Mouse (Mus musculus) adrenal gland, adult 8-10 months (tissue): ENCODE measurements around the gene Chrnb2. TPM values are rescaled to one million over a fixed set of nuclear protein-coding genes. Genes with fewer than 3 reads are reported as not detected.
"Not testable (repeated sequence)": the region's sequence is repeated elsewhere in the genome, so short reads cannot be mapped to it uniquely, and the experiment has no call there.

ENCODE experiments used
- DNase-seq: peaks from one replicate; pipeline ENCODE4 v3.0.0; 2022
- total RNA-seq, 4 experiments: library from RNA; stranded (reverse); gene quantifications; 2 replicates each; pipeline ENCODE4 v1.2.4; 2022

The Chrnb2 gene
- 1 to 10 TPM; 4.9 to 7.5 (median 5.6) TPM for total RNA-seq

DNA sequence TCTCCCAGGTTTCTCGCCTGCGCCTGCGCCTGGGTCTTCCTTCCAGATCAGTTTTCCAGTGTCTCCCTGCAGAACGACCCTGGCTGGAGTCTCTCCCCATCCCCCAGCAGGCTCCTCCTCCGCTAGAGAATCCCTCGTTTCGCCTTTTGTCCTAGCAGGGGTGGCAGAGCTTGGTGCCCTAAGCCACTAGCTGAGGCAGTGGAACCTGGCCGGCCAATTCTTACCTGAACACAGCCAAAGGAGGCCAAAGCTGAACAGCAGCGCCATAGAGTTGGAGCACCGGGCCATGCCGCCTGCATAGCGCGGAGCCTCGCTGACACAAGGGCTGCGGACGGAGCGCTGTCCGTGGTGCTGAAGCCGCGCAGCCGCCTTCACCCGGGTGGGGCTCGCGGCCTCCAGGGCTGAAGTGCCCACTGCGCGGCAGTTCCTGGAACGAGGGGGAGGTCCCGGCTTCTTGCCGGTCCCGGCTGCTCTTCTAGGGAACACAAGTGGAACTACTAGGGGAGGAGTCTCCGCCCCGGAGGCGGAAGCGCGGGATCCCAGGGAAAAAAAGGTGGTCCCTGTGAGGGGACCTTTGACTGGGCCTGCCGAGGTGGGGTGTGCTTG, at the start of gene Chrnb2:
Gene Chrnb2 (minus strand): TSS at position 514 of the 606 bp plus-strand sequence.
- no peak for DNase-seq

DNA sequence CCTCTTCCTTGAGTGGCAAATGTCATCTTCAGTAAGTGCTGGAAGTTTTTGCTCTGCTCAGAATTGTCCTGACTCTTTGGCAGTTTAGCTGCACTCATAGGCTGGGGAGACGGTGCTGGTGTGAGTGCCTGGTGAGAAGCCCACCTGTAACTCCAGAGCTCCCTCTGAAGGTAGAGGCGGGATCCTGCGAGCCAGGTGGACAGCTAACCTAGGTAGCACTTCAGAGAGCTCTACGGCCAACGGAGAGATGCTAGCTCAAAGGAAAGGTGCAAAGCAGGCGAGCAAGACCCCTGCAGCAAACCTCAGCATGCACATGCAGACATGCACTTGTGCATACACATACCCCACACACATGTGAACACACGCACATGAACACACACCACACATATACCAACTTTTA, 49.6 kb upstream of the Chrnb2 start:
- no peak for DNase-seq

DNA sequence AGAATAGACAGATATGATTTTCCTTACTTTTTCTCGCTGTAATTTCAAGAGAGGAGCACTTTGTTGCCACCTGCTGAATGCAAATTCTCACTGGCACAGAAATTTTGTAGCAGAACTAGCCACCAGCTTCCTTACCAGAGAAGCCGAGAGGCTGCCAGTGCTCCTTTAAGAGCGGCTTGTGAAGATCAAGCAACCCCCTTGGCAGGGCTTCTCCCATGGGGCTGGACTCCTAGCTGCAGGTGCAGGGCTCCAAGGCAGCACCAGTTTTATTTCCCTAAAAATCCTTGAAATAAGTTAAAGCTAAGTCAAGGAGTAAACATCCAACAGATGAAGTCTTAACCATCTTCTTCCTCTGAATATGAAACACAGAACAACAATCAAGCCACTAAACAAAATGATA, 47.7 kb upstream of the Chrnb2 start:
- no peak for DNase-seq

DNA sequence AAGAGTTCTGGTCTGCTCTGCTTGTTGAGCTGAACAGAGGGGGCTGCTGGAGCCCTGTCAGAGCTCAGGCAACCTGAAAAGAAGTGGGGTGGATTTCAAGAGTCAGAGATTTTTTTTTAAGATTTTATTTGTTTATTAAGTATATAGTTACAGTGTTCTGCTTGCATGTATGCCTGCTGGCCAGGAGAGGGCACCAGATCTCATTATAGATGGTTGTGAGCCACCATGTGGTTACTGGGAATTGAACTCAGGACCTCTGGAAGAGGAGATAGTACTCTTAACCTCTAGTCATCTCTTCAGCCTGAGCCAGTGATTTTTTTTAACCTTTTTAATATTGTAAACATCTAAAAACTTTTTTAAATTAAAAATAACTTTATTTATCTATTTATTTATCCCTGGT, 46.4 kb upstream of the Chrnb2 start:
- no peak for DNase-seq

DNA sequence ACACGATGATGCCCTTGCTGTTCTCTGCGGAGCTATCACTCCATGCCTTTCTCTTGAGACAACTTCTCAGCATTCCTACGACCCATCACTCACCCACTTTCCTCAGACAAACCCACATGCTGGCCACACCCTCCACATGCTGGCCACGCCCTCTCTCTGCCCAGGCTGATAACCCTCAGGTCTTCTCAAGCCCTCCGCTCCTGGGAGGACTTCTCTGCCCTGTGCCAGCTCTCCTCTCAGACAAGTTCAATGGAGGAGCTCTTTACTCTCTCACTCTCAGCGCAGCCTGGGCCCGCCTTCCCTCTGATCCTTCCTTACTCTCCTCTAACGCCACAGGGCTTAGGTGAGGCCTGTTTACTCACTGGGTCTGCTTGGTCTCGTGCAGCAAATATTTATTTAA, 44.2 kb upstream of the Chrnb2 start:
- no peak for DNase-seq

DNA sequence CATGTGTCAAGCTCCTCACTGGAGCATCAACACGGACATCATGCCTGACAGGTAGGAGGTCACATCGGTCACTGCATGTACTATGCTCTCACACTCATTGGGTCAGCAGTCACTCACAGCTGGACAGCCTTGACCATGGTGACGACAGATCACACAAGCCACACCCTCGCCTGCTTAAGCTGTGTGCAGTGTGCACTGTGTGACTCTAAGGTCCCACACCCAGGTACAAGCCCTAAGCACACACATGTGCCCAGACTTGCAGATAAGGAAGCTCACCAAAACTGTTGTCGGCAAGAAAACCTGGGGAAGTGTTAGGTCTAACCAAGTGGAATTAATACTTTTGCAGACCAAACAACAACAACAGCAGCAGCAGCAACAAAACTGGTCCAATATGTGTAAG, 43.4 kb upstream of the Chrnb2 start:
- DNase-seq: no peak

DNA sequence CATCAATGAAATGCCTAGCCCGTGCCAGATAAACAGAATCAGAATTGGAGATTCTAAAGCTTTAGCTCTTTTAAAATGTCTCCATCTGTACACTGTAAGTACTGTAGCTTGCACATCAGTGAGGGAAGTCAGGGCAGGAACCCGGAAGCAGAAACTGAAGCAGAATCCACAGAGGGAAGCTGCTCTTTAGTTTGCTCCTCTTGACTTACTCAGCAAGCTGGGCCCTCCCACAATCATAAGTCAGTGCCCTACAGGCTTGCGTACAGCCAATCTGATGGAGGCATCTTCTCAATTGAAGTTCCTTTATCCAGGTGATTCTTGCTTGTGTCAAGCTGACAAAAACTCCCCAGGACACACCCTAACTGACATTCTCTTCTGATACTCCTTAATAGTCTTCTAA, 42.7 kb upstream of the Chrnb2 start:
- DNase-seq: no peak

DNA sequence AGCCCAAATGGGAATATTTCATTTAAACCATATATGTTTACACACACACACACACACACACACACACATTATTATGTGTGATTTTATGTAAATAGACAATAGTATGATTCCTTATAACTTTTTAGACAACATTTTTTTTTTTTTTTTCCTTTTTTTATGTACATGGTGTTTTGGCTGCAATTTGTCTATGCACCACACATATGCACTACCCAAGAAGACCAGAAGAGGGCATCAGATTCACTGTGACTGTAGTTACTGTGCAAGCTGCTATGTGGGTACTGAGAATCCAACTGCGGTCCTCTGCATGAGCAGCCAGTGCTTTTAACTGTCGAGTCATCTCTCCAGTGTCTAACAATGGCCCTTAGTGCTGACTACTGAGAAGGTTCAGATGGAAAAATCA, 42.3 kb upstream of the Chrnb2 start:
- DNase-seq: no peak

DNA sequence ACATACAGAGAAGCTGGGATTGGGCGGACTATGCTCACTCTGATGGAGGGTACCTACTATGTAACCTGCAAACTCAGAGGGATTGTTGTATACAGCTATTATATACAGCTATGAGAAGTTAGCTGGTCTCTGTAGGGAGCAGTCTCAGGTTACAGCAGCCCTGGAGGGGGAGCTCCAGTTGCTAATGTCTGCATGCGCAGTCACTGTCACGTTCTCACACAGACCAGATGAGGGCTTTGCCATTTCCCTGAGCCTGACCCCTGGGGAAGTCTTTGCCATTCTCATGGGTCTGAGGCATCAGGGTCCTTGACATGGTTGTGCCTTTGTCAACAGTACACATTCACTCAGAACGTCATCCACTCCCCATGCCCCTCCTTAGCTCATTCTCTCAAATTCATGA, 40.7 kb upstream of the Chrnb2 start:
- DNase-seq: no peak

DNA sequence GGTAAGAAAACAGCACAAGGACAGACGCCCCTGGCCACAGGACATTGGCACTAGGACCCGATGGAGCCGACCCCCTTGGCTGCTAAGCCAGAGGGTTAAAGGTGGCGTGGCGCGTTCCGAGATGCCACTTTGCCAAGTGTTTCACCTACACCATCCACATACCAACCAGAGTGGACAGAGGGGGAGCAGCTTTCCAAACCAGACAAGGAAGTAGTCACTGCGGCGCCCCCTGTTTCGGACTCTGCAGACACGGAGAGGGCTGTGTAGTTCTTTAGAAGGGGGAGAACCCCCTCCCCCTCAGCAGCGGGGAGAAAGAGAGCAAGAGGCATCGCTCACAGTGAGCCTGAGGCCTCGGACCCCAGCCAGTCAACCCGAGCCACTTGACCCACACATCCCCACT, 38.4 kb upstream of the Chrnb2 start:
- no peak for DNase-seq

DNA sequence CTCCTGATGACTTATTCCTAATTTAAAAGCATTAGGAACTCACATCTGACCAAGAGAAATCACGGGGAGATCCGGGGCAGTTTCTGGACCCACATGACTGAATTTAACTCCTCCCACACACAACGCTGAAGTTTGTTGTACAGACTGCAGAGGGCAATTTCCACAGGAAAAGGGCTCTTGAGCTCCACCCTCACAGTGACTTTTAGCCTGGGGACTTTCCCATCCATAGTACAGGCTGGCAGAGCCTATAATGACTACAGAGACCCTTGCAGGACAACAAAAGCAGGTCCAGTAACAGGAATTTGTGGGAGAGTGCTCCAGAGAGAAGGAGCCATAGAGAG, 37.0 kb upstream of the Chrnb2 start:
- DNase-seq: no peak

DNA sequence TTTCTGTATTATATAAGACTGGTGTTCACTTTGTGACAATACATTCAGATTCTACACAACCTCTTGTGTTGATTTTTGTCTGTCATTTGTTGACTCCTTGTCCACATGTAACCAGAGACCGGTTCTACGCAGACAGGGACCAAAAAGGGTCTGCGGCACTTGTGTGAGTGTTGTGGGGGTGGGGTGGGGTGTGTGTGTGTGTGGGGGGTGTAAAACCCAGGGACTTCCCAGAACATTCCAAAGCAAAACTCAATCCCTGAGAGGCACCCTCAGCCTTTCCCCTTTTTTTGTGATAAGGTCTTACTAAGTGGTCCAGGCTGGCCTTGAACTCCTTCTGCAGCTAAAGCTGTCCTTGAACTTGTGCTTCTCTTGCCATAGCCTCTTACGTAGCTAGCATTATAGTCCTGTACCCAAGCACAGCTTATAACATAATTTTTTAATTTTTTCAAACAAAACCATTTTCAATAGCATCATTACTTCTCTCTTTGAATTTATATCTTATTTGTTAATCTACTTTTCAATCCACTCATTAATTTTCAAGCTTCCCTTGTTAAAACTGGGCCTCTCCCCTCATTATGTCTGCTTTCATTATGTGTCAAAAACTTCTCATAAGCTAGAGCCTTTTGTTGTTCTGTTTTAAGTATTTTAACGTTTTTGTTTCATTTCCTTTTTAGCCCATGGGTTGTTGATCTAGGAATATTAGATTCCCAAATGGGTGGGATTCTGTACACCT, 36.5 kb upstream of the Chrnb2 start:
- DNase-seq: no peak

DNA sequence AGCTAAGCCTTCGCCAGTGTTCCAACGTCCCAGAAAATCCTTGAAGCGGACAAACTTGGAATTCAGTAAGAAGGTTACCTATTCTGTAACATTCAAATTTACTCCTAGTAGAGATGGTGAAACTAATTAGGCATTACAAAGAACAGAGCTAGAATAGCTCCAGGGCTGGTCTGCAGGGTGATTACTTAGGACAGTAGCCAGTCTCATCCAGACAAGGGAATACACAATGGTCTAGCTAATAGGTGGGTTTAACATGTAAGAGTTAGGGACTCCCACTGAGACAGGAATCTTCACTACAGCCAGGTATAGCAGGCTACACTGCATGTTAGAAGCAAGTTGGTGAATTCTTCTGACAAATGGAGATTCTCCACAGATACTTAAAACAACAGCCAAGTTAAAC, 35.6 kb upstream of the Chrnb2 start:
- DNase-seq: not testable (repeated sequence)

DNA sequence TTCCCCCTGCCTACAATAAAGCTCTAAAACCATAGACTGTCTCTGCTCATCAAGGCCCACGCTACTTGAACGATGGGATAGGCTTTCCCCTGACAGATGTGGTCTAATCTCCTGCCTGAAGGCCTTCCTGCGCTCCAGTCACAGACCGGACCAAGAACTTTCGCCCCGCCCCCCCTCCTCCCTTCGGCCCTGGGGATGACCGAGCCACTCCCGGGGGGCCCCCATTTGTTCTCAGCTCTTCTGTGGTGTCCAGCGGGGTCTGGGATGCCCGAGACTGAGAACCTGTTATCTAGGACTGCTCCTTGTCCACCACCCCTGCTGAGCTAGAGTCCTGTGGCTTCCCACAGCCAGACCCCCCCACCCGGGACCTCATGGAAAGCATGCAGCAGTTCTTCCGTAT, 35.0 kb upstream of the Chrnb2 start:
- no peak for DNase-seq

DNA sequence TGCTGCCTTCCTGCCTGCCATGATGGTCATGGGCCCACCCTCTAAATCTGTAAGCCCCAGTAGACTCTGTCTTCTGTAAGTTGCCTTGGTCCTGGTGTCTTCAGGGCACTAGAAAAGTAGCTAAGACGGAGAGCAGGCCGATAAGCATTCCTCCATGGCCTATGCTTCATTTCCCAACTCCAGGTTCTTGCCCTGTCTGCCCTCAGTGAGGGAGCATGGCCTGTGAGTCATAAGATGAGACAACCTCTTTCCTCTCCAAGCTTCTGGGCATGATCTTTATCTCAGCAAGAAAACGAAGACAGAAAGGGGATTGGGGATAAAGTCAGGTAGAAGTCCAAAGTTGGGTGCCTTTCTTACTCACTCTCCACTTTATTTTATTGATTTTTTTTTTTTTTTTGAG, 34.1 kb upstream of the Chrnb2 start:
- DNase-seq: no peak

DNA sequence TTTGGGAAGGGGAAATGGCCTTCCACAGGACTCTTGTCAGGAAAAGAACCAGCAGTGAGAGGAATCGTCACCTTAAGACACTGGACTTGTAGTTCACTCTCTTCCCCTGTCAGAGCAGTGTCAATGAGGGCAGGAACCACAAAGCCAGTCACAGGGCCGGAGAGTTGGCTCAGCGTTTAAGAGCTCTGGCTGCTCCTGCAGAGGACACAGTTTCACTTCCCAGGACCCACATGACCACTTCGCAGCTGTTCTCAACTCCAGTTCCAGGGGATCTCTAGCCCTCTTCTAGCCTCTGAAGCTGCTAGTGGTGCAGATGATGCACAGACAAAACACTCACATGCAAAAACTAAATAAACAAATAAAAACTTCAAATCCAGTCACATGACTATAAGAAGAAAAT, 31.9 kb upstream of the Chrnb2 start:
- no peak for DNase-seq

DNA sequence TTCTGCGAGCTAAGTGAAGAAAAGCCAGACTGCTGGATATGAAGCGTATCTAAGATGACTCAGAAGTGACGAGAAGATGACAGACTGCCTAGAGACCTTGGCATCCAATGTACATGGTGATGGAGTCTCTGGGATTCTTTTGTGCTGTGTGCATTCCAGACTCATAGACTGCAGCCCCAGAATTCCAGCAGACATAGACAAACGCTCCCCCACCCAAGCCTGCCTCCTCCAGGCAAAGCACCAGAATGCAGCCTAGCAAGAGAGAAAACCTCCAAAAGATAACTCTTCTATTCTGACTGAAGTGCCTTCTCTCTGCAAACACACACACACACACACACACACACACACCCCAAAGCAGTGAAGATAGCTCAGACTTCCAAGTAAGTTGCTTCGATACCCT, 31.3 kb upstream of the Chrnb2 start:
- no peak for DNase-seq

DNA sequence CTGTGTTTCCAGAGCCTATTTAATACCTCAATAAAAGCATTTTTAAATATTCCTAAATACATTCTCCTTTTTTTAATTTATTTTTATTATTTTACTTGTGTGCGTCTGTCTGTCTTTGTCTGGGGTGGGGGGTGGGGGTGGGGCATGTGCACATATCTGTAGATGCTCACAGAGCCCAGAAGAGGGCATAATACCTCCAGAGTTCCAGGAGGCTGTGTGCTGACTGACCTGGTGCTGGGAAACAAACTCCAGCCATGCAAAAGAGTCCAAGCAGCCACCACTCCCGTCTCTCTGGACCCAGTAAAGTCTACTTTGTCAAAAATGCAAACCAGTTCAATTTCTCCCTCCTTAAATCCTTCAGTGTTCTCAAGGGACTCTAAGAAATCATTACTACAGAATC, 30.2 kb upstream of the Chrnb2 start:
- DNase-seq: no peak

DNA sequence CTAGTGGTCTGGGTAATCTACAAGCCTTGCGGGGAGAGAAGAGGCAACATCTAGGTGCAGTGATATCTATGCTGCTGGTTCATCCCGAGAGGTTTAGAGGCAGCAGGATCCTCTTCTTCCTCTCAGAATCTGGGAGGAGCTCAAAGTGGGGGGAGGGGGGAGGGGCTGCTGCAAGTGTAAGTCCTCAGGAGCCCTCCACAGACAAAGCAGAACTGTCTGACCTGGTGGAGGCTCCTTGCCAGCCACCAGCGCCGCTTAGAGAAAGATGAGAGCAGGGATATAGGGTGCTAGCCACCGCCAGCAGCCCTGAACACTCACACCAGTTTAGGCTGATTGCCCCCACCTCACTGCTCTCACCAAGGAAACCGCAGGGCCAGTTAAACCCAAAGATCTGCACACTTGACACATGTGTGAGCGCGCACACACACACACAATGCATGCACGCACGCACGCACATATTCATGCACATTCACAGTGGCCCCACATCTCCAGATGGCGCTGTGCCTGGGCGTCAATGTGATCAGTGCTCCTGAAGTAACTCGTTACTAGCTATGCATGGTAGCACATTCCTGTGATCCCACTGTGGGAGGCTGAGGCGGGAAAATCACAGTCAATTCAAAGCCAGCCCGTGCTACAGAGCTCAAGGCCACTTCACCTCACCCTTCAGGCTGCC, 24.4 kb upstream of the Chrnb2 start:
- no peak for DNase-seq

DNA sequence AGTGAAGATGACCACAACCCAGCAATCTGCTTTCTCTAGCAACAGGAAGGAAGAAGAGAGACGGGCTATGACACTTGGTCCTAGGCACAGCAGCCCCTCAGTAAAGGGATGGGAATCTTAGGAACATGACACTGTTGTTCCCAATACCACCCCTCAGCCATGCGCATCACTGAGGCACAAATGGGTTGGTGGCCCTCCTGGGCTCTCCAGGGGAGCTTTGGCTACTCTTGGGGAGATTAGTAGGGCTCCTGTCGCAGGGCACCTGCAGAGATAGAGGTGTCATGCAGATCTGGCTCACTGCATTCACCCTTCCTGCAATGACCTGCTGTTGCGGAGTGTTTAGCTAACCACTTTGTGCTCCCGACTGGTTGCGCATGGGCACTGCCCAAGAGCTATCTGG, 21.8 kb upstream of the Chrnb2 start:
- no peak for DNase-seq

DNA sequence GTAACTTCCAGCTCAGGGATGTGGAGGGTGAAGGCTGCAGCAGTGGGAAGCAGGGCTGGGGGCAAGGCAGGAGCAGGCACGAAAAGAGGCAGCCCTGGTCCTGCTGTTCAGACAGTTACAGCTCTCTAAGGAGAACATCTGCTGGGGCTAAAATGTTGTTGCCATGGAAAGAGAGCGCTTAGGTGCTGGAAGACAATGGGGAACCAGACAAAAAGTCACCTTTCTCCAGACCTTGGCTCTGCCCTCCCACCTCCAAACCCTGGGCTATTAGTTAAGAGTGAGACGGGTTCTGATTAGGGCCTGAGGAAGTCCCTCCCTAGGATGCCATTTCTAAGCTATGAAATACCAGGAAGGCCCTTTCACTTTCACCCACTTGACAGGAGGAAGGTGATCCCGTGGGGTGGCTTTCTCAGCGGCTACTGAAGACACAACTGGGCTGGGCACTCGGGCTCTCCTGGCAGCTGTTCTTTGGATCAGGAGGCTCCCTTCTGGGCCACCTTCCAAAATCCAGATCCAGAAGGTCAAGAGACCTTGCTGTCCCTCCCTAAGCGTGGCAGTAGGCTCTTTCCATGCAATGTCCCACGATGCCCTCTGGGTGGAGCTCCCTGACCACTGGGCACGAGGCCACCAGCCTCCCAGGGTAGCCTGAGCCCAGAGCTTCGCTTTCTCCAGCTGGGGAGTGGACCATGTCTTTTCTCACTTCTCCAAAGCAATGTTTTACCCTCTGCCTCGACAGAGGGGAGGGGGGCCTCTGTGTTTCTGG, 20.7 kb upstream of the Chrnb2 start:
- DNase-seq: peak; percentile 89

DNA sequence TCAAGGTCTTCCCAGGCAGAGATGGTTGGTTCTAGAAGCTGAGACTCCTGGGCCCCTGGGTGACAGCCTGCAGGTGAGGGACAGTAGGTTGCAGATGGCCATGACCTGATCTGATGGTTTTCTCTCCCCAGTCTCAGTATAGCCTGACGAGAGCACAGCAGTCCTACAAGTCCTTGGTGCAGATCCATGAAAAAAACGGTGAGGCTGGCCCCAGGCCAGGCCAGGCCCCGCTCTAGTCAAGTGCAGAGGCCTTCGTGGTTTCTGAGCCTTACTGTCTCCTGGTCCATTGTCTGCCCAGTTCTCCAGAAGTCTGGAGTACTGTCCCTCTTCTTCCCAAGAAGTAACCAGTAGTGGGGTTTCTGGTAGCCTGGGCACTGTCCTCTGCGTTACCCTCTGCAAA, 17.2 kb upstream of the Chrnb2 start:
- DNase-seq: no peak

DNA sequence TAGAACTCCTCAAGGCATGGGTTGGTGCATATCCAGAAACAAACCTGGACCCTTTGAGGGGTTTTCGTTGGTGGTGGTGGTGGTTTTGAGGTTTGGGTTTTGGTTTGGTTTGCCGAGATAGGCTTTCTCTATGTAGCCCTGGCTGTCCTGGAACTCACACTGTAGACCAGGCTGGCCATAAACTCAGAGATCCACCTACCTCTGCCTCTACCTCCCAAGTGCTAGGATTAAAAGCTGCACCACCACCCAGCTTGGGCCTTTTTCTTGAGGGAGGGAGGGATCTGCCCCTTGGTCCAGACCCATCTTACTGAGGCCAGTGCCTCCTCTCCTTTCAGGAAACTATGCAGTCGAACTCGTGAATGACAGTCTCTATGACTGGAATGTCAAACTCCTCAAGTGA, 15.7 kb upstream of the Chrnb2 start:
- DNase-seq: no peak

DNA sequence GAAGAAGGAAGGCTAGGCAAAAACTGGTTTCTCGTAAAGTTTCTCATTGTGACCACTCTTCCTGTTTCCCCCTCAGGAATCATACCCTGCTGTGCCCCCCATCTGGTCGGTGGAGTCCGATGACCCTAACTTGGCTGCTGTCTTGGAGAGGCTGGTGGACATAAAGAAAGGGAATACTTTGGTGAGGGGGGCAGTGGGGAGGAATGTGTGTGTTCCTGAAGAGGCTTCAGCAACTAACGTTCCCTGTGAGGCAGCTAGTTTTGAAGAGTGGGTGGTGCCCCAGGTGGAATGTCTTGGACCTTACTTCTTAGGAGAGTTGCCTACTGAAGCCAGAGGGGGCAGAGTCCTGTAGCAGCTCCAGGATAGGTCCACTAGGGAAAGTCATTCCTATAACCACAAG, 11.6 kb upstream of the Chrnb2 start:
- no peak for DNase-seq
